Comparison of ENCODE assay signal across 21 mouse cellular contexts in the genomic region with DNA sequence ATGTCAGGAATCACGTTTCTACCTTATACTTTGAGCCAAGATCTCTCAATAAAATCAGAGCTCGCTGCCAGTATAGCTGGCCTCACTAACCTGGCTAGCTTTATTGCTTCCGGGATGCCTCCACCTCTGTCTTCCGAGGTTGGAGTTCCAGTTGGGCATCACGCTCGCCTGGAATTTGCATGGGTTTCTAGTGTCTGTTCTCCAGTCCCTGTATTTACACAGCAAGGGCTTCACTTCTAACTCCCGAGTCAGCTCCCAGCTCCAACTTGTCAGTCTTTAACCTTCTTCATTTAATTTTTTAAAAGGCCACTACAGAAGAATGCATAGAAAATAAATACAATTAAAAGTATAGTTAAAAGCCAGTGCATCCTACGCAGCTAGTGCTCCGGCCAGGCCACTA. TPM values are rescaled to one million over a fixed set of nuclear protein-coding genes. Genes with fewer than 3 reads are reported as not detected.
DNase-seq lines count a peak whose midpoint lies in the region; ATAC-seq and TF ChIP-seq lines count a peak whose summit lies in the region.
"Had no signal": no experiment of that assay in that cellular context is flagged by ENCODE, and none has a peak within 500 bp of the region (broad histone marks: within the 10 kb centered on the region; RNA-seq: fewer than 3 reads in every experiment).

No protein-coding gene starts in this region.

- H3K4me1 ChIP-seq in heart, embryonic 12.5 days (replicated peaks), result peaks cover 42% of the 10 kb centered on the region
- peaks cover 42% of the 10 kb centered on the region for H3K4me1 ChIP-seq in heart, embryonic 16.5 days (ENCODE audit: control insufficient read depth, insufficient read depth, low read length)
- peaks cover 17% of the 10 kb centered on the region for H3K4me1 ChIP-seq in liver, adult 2 months (ENCODE audit: control insufficient read depth, insufficient read depth, low read length)

- no peaks in the 10 kb centered on the region for H3K27me3 ChIP-seq in heart, embryonic 12.5 days (replicated peaks)
- H3K27me3 ChIP-seq in heart, embryonic 16.5 days (ENCODE audit: control insufficient read depth, insufficient read depth, low read length), result no peaks in the 10 kb centered on the region
- no peaks in the 10 kb centered on the region for H3K27me3 ChIP-seq in liver, adult 2 months (ENCODE audit: control insufficient read depth, insufficient read depth, low read length)
- H3K27me3 ChIP-seq: forebrain, embryonic 13.5 days; hindbrain, embryonic 12.5 days had no signal

- H3K4me3 ChIP-seq in heart, embryonic 12.5 days, result no peak overlapping the region
- no peak overlapping the region for H3K4me3 ChIP-seq in heart, embryonic 16.5 days (ENCODE audit: low read length)
- H3K4me3 ChIP-seq in liver, adult 2 months (ENCODE audit: insufficient read depth, low read depth, low read length), result no peak overlapping the region
- H3K4me3 ChIP-seq: forebrain, embryonic 13.5 days; gastrocnemius, adult 2 months; hindbrain, embryonic 12.5 days had no signal

- H3K9me3 ChIP-seq in heart, embryonic 12.5 days (replicated peaks), result no peaks in the 10 kb centered on the region
- H3K9me3 ChIP-seq in heart, embryonic 16.5 days (replicated peaks; ENCODE audit: control insufficient read depth, low read length), result no peaks in the 10 kb centered on the region
- H3K9me3 ChIP-seq: forebrain, embryonic 13.5 days; hindbrain, embryonic 12.5 days had no signal

- peaks cover 18% of the 10 kb centered on the region; the same call in 1 of the 2 replicates for H3K79me2 ChIP-seq in liver, adult 2 months (ENCODE audit: control insufficient read depth, insufficient read depth, low read length)

- peak overlapping the region; percentile 74 for H3K27ac ChIP-seq in heart, embryonic 12.5 days (ENCODE audit: poor library complexity, severe bottlenecking)
- peak overlapping the region; percentile 86 for H3K27ac ChIP-seq in heart, embryonic 16.5 days (ENCODE audit: low read length)
- H3K27ac ChIP-seq in liver, adult 2 months (replicated peaks; ENCODE audit: insufficient read depth, low read depth, low read length), result no peak overlapping the region
- H3K27ac ChIP-seq: forebrain, embryonic 13.5 days; gastrocnemius, adult 2 months; hindbrain, embryonic 12.5 days had no signal

- no peak for DNase-seq in heart, adult 9 months (ENCODE audit: low spot score in 2 of 2)
- DNase-seq in heart, adult 18-20 months, result no peak
- DNase-seq in liver, adult 2 months (ENCODE audit: extremely low read depth, low read depth, low spot score), result peak; percentile 61
- DNase-seq in liver, result no peak
- DNase-seq in large intestine, adult 2 months (ENCODE audit: low read depth, low spot score), result peak; percentile 29
- no peak for DNase-seq in frontal cortex, postnatal 25 days (ENCODE audit: low spot score in 2 of 2)
- DNase-seq: adrenal gland, adult 2 months; adrenal gland, postnatal 25 days; cerebellum, adult 9-11 months; cerebellum, postnatal 36 days; forebrain, postnatal 0 days; gastrocnemius, adult 2 months; gastrocnemius, postnatal 25 days; kidney, adult 8-10 months had no signal

- H3K9ac ChIP-seq in heart, embryonic 12.5 days, result 0 out of 2 replicates have a peak overlapping the region, but pooled peaks have one; percentile 34
- peak overlapping the region; percentile 50; the same call in 1 of the 2 replicates for H3K9ac ChIP-seq in heart, embryonic 16.5 days (ENCODE audit: low read length)
- H3K9ac ChIP-seq in liver, adult 2 months (ENCODE audit: low read depth, low read length), result no peak overlapping the region
- H3K9ac ChIP-seq: forebrain, embryonic 13.5 days; forebrain, postnatal 0 days; hindbrain, embryonic 12.5 days had no signal

- no peak for TF ChIP-seq POLR2A in liver, adult 2 months (IDR thresholded peaks at IDR 0.05; ENCODE audit: extremely low read depth, insufficient read depth, low read length)

- H3K36me3 ChIP-seq in heart, embryonic 12.5 days, result no peaks in the 10 kb centered on the region
- H3K36me3 ChIP-seq in heart, embryonic 16.5 days (ENCODE audit: control insufficient read depth, insufficient read depth), result no peaks in the 10 kb centered on the region; the same call in 1 of the 2 replicates
- H3K36me3 ChIP-seq in liver, adult 2 months (ENCODE audit: control insufficient read depth, insufficient read depth, low read length), result no peaks in the 10 kb centered on the region
- H3K36me3 ChIP-seq: hindbrain, embryonic 12.5 days had no signal

- TF ChIP-seq CTCF in liver, adult 2 months (IDR thresholded peaks at IDR 0.05; ENCODE audit: low read depth, low read length), result no peak

- peak overlapping the region; percentile 56; the same call in 1 of the 2 replicates for H3K4me2 ChIP-seq in heart, embryonic 12.5 days
- peak overlapping the region; percentile 53 for H3K4me2 ChIP-seq in heart, embryonic 16.5 days (ENCODE audit: low read depth, low read length)
- H3K4me2 ChIP-seq: forebrain, embryonic 13.5 days; hindbrain, embryonic 12.5 days had no signal

- 68% methylated on average over 9 of the region's 9 CpGs for WGBS in heart, embryonic 12.5 days
- whole genome bisulfite sequencing in heart, embryonic 16.5 days, result 56% methylated on average over 9 of the region's 9 CpGs
- 36% methylated on average over 9 of the region's 9 CpGs for WGBS in liver, adult 2 months
- 40% methylated on average over 9 of the region's 9 CpGs for WGBS in large intestine, adult 2 months

- no peak for ATAC-seq in heart, embryonic 12.5 days (ENCODE audit: insufficient number of reproducible peaks, low FRiP score)
- no peak for ATAC-seq in heart, embryonic 16.5 days (replicated peaks; ENCODE audit: extremely low read depth, insufficient read depth, low FRiP score)
- ATAC-seq: forebrain, embryonic 13.5 days; hindbrain, embryonic 16.5 days; inflammation-experienced regulatory T-cells, adult 6 months had no signal

RNA-seq across cellular contexts. Expression of a gene that starts 47.6 kb away (rescaled TPM):
- polyA plus RNA-seq in heart, embryonic 12.5 days (2016; fragmentation: Nextera tagmentation; extraction: Ambion mirVana), result 30.6 and 34.5 TPM in 2 replicates
- polyA plus RNA-seq in heart, embryonic 16.5 days (2015; fragmentation: Nextera tagmentation; extraction: Ambion mirVana), result 44.5 and 48.3 TPM in 2 replicates
- total RNA-seq in heart, adult 18-20 months (2021), result 100 to 1,000 TPM; 129 to 159 TPM
- total RNA-seq in liver, adult 2 months (2014; rRNA removed), result 38.4 and 43.8 TPM in 2 replicates
- 42.7 and 53.3 TPM in 2 replicates for polyA plus RNA-seq in liver, adult 2 months (2012; rRNA removed)
- 33.5 and 67.2 TPM in 2 replicates for polyA plus RNA-seq in large intestine, adult 2 months (2012; rRNA removed)

RNA-seq across cellular contexts. Expression of a gene that starts 47.8 kb away (rescaled TPM):
- polyA plus RNA-seq in heart, embryonic 12.5 days (2016; fragmentation: Nextera tagmentation; extraction: Ambion mirVana), result 0.54 and 0.73 TPM in 2 replicates
- polyA plus RNA-seq in heart, embryonic 16.5 days (2015; fragmentation: Nextera tagmentation; extraction: Ambion mirVana), result 1.0 and 1.1 TPM in 2 replicates
- 1 to 10 TPM in 1 of 2 experiments, under 1 TPM in 1; 0.69 to 1.0 TPM for total RNA-seq in heart, adult 18-20 months (2021)
- 0.74 and 0.92 TPM in 2 replicates for total RNA-seq in liver, adult 2 months (2014; rRNA removed)
- polyA plus RNA-seq in liver, adult 2 months (2012; rRNA removed), result 0.05 and 0.06 TPM in 2 replicates
- polyA plus RNA-seq in large intestine, adult 2 months (2012; rRNA removed), result 0.09 and 0.12 TPM in 2 replicates
- total RNA-seq: gastrocnemius, postnatal 25 days; granulocyte monocyte progenitor cell, adult 5-6 weeks had no signal

Comparison
In these comparisons a context has a peak if more than half of its experiments do, and no peak if none do; other contexts are left out.
1. DNase-seq: peak in liver, adult 2 months (single experiment) and large intestine, adult 2 months (single experiment); none in heart, adult 9 months (0 of 2), heart, adult 18-20 months (0 of 2), liver (single experiment) and frontal cortex, postnatal 25 days (0 of 2).